Mouse (Mus musculus) midbrain, postnatal 0 days (tissue): ENCODE measurements around the gene Uaca. TPM values are rescaled to one million over a fixed set of nuclear protein-coding genes. Genes with fewer than 3 reads are reported as not detected.

Experiments used
- ATAC-seq: fragments of 200-750 bp; cut with Nextera tagmentation; 2 replicates; pipeline ENCODE4 v1.8.0; 2017; ENCODE audit warnings: moderate number of reproducible peaks, mild to moderate bottlenecking, moderate TSS enrichment, moderate library complexity; ENCODE audit not compliant: low FRiP score
- DNase-seq: peaks from one replicate; pipeline ENCODE4 v3.0.0-alpha.2; 2015; ENCODE audit warnings: low spot score
- H3K27ac ChIP-seq: fragments of 300-500 bp; sonication (generic); 2 replicates; pipeline ENCODE4 v1.5.1; 2014; ENCODE audit warnings: low read depth, mild to moderate bottlenecking, low read length, mixed read lengths
- H3K27me3 ChIP-seq: fragments of 300-500 bp; sonication (generic); 2 replicates; pipeline ENCODE4 v1.6.1; 2014; ENCODE audit warnings: low read length, control low read depth, mixed read lengths; ENCODE audit not compliant: insufficient read depth
- H3K36me3 ChIP-seq: fragments of 300-500 bp; sonication (generic); 2 replicates; pipeline ENCODE4 v1.6.1; 2014; ENCODE audit warnings: low read length, control low read depth, mixed read lengths; ENCODE audit not compliant: insufficient read depth
- H3K4me1 ChIP-seq: fragments of 300-500 bp; sonication (generic); 2 replicates; pipeline ENCODE4 v1.6.1; 2014; ENCODE audit warnings: mild to moderate bottlenecking, control low read depth, antibody characterized with exemption, low read length, mixed read lengths; ENCODE audit not compliant: insufficient read depth
- H3K4me2 ChIP-seq: fragments of 300-500 bp; sonication (generic); 2 replicates; pipeline ENCODE4 v1.6.1; 2014; ENCODE audit warnings: low read depth, mild to moderate bottlenecking, low read length, mixed read lengths; ENCODE audit not compliant: poor library complexity, severe bottlenecking
- H3K4me3 ChIP-seq: fragments of 300-500 bp; sonication (generic); 2 replicates; pipeline ENCODE4 v1.5.1; 2014; ENCODE audit warnings: low read depth, mild to moderate bottlenecking, low read length, moderate library complexity
- H3K9ac ChIP-seq: fragments of 300-500 bp; sonication (generic); replicated peaks from 2 replicates; pipeline ENCODE4 v1.6.1; 2014; ENCODE audit warnings: mild to moderate bottlenecking, low read length, moderate library complexity, mixed read lengths; ENCODE audit not compliant: poor library complexity, severe bottlenecking
- H3K9me3 ChIP-seq: fragments of 300-500 bp; sonication (generic); 2 replicates; pipeline ENCODE4 v1.6.1; 2016; ENCODE audit warnings: low read length, control low read depth
- CTCF ChIP-seq: IDR thresholded peaks from 2 replicates; pipeline ENCODE4 v1.5.1; 2016; ENCODE audit warnings: antibody characterized with exemption, mild to moderate bottlenecking
- WGBS: fragments of 180-500 bp; shearing (Covaris S2); extraction: QIAGEN DNeasy Blood & Tissue Kit; methylation state at CpG from one replicate; pipeline ENCODE4 v1.1.7; 2014; 5-methylcytosine and 5-hydroxymethylcytosine counted together
- polyA plus RNA-seq: library from polyadenylated mRNA; unstranded; fragments of >200 nt; fragmentation: Nextera tagmentation; extraction: Ambion mirVana; gene quantifications from 2 replicates; pipeline ENCODE4 v1.2.1, GENCODE M21; 2015
- total RNA-seq: library from RNA; depleted of rRNA; stranded (reverse); fragments of >200 nt; gene quantifications from 2 replicates; pipeline ENCODE4 v1.2.3, GENCODE M21; 2014

The Uaca gene
- total and polyA plus RNA-seq, 2 experiments from 2014 or later, result 8.9 to 10.8 TPM

DNA sequence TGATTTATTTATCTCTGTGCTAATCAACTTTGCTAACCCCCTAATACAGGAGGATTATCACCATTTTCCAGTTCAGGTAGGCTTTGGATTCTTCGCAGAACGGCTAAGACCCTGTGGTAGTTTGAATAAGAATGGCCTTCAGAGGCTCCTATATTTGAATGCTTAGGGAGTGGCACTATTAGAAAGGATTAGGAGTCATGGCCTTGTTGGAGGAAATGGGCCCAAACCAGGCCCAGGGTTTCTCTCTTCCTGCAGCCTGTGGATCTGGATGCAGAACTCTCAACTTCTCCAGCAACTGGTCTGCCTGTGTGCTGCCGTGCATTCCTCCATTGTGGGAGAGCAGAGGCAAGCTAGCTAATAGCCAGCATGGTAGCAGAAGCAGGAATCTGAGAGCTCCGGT lies 27.2 kb downstream of the Uaca start:
- ATAC-seq (no peak), DNase-seq (no peak)
- Histone ChIP-seq H3K4me1 (no peaks in the 10 kb centered on the region), H3K27ac (no peak overlapping the region), H3K4me3 (no peak overlapping the region), H3K9ac (no peak overlapping the region), H3K9me3 (no peaks in the 10 kb centered on the region), H3K36me3 (peaks cover 10% of the 10 kb centered on the region; the same call in 1 of the 2 replicates), H3K4me2 (no peak overlapping the region), H3K27me3 (no peaks in the 10 kb centered on the region)
- 66% methylated on average over 4 of the region's 4 CpGs for WGBS
- TF ChIP-seq CTCF, result no peak

GRCm38 (mm10) chr9:60822681-60823080 lies 28.3 kb downstream of the Uaca start:
- H3K4me2 ChIP-seq, result no peak overlapping the region
- no peak overlapping the region for H3K27ac ChIP-seq
- H3K36me3 ChIP-seq, result peaks cover 10% of the 10 kb centered on the region; the same call in 1 of the 2 replicates
- ATAC-seq, result no peak
- WGBS, result 83% methylated on average over 6 of the region's 6 CpGs
- H3K9me3 ChIP-seq, result no peaks in the 10 kb centered on the region
- no peak overlapping the region for H3K9ac ChIP-seq
- no peak for TF ChIP-seq CTCF
- no peak overlapping the region for H3K4me3 ChIP-seq
- no peaks in the 10 kb centered on the region for H3K27me3 ChIP-seq
- H3K4me1 ChIP-seq, result no peaks in the 10 kb centered on the region
- DNase-seq, result no peak

- Histone ChIP-seq H3K27me3 (no peaks in the 10 kb centered on the region), H3K36me3 (peaks cover 10% of the 10 kb centered on the region; the same call in 1 of the 2 replicates), H3K9me3 (no peaks in the 10 kb centered on the region), H3K4me1 (no peaks in the 10 kb centered on the region), H3K4me2 (no peak overlapping the region), H3K27ac (no peak overlapping the region), H3K9ac (no peak overlapping the region), H3K4me3 (no peak overlapping the region)
- no peak for TF ChIP-seq CTCF
- 95% methylated on average over 7 of the region's 7 CpGs for WGBS
- DNase-seq (no peak), ATAC-seq (no peak)
Observed at GRCm38 (mm10) chr9:60825506-60825905, 31.2 kb downstream of the Uaca start.

- 75% methylated on average over 7 of the region's 7 CpGs for WGBS
Observed at GRCm38 (mm10) chr9:60826759-60827158, 32.4 kb downstream of the Uaca start.

GRCm38 (mm10) chr9:60828196-60828595 lies 33.9 kb downstream of the Uaca start:
- TF ChIP-seq CTCF, result no peak
- DNase-seq, result no peak
- 83% methylated on average over 2 of the region's 2 CpGs for whole genome bisulfite sequencing
- Histone ChIP-seq H3K4me2 (no peak overlapping the region), H3K9me3 (no peaks in the 10 kb centered on the region), H3K27ac (no peak overlapping the region), H3K4me1 (no peaks in the 10 kb centered on the region), H3K27me3 (no peaks in the 10 kb centered on the region), H3K36me3 (no peaks in the 10 kb centered on the region), H3K4me3 (no peak overlapping the region), H3K9ac (no peak overlapping the region)
- no peak for ATAC-seq

More at GRCm38 (mm10) chr9:60826759-60827158, 32.4 kb downstream of the Uaca start:
- DNase-seq, result no peak
- H3K36me3 ChIP-seq, result peaks cover 2% of the 10 kb centered on the region; the same call in 1 of the 2 replicates
- H3K4me2 ChIP-seq, result no peak overlapping the region
- H3K4me1 ChIP-seq, result no peaks in the 10 kb centered on the region
- no peaks in the 10 kb centered on the region for H3K27me3 ChIP-seq
- ATAC-seq, result no peak
- H3K4me3 ChIP-seq, result no peak overlapping the region
- H3K9me3 ChIP-seq, result no peaks in the 10 kb centered on the region
- TF ChIP-seq CTCF, result no peak
- no peak overlapping the region for H3K27ac ChIP-seq
- no peak overlapping the region for H3K9ac ChIP-seq

- no peak for DNase-seq
- 80% methylated on average over 4 of the region's 4 CpGs for WGBS
- no peak for ATAC-seq
Observed at GRCm38 (mm10) chr9:60829610-60830009, 35.3 kb downstream of the Uaca start.

More at GRCm38 (mm10) chr9:60829610-60830009, 35.3 kb downstream of the Uaca start:
- Histone ChIP-seq H3K9ac (no peak overlapping the region), H3K27ac (no peak overlapping the region), H3K4me3 (no peak overlapping the region), H3K4me1 (no peaks in the 10 kb centered on the region), H3K9me3 (no peaks in the 10 kb centered on the region), H3K4me2 (no peak overlapping the region), H3K36me3 (no peaks in the 10 kb centered on the region), H3K27me3 (no peaks in the 10 kb centered on the region)
- no peak for TF ChIP-seq CTCF
